Mouse (Mus musculus): ENCODE measurements around the gene Ada.

DNA sequence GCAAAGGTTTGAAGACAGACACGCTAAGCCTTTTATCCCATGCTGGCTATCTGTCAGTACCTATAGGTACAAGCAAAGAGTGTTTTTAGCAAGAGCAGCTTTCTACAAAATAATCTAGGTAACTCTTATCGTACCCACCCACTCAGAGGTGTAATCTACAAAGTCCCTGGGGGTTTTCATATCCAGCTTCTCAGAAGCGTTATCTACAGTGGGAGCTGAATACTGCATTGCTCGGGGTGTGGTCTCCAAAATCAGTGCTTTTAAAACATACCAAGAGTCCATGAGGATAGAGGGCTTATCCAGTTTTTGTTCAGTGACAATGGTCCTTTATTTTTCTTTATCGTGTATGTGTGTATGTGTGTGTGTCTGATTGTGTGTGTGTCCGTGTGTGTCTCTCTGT lies 33.3 kb upstream of the Ada start:
- TF ChIP-seq POLR2A (IDR thresholded peaks at IDR 0.05; ENCODE audit: low read depth, low read length) (no peak), CTCF (conservative IDR thresholded peaks at IDR 0.05; ENCODE audit: insufficient read depth, insufficient read length, low read depth, low read length) (no peak)
